Mouse (Mus musculus) neutrophil, adult 5-6 weeks (primary cell): ENCODE measurements at regions not wholly inside any gene's neighbourhood (a gene's known extent, or its start where the extent isn't known, plus 50 kb on each side); places are given as distances from the start of the nearest gene placed in this dataset.

ENCODE experiments used
- ATAC-seq: fragments of 151-379, 151-347 bp; 2 replicates; pipeline ENCODE4 v1.8.0; 2017; ENCODE audit warnings: mild to moderate bottlenecking, moderate TSS enrichment; ENCODE audit not compliant: insufficient number of reproducible peaks, poor library complexity, low FRiP score, severe bottlenecking; ENCODE audit errors: extremely low read depth

GRCm38 (mm10) chr8:78877423-78877822 lies 56.5 kb upstream of the Lsm6 start:
- no peak for ATAC-seq

GRCm38 (mm10) chr8:78889708-78890107 lies 68.8 kb upstream of the Lsm6 start:
- ATAC-seq, result peak; percentile 83

- no peak for ATAC-seq
Observed at GRCm38 (mm10) chr8:78890571-78890970, 69.6 kb upstream of the Lsm6 start.

GRCm38 (mm10) chr8:78899887-78900286 lies 78.9 kb upstream of the Lsm6 start:
- ATAC-seq, result peak; percentile 88

GRCm38 (mm10) chr8:78903034-78903433 lies 82.1 kb upstream of the Lsm6 start:
- no peak for ATAC-seq

GRCm38 (mm10) chr8:78907918-78908317 lies 87.0 kb upstream of the Lsm6 start:
- peak; percentile 86 for ATAC-seq

- no peak for ATAC-seq
Observed at GRCm38 (mm10) chr8:78911288-78911873, 90.4 kb upstream of the Lsm6 start.

GRCm38 (mm10) chr8:78912470-78912869 lies 91.5 kb upstream of the Lsm6 start:
- ATAC-seq, result no peak

GRCm38 (mm10) chr8:78913823-78914222 lies 92.9 kb upstream of the Lsm6 start:
- no peak for ATAC-seq

- ATAC-seq, result no peak
Observed at GRCm38 (mm10) chr8:78930610-78931397, 97.4 kb upstream of the Zfp827 start.

GRCm38 (mm10) chr8:78932069-78932468 lies 96.2 kb upstream of the Zfp827 start:
- ATAC-seq, result no peak

- no peak for ATAC-seq
Observed at GRCm38 (mm10) chr8:78940049-78940448, 88.2 kb upstream of the Zfp827 start.

- no peak for ATAC-seq
Observed at GRCm38 (mm10) chr8:78941558-78941957, 86.7 kb upstream of the Zfp827 start.

GRCm38 (mm10) chr8:78944367-78944766 lies 83.9 kb upstream of the Zfp827 start:
- ATAC-seq, result no peak

GRCm38 (mm10) chr8:78945607-78946006 lies 82.6 kb upstream of the Zfp827 start:
- no peak for ATAC-seq

- no peak for ATAC-seq
Observed at GRCm38 (mm10) chr8:78946085-78946484, 82.2 kb upstream of the Zfp827 start.

GRCm38 (mm10) chr8:78975034-78975433 lies 53.2 kb upstream of the Zfp827 start:
- ATAC-seq, result no peak
